Mouse (Mus musculus) liver, adult 2 months (tissue): ENCODE data around the gene Gm10570.

Source experiments
- CTCF ChIP-seq: fragments of 200-500 bp; IDR thresholded peaks from 2 replicates; pipeline ENCODE4 v1.5.1; 2011; ENCODE audit warnings: low read depth, low read length, control low read depth
- POLR2A ChIP-seq: fragments of 200-500 bp; IDR thresholded peaks from 2 replicates; pipeline ENCODE4 v1.6.1; 2011; ENCODE audit warnings: low read length, control low read depth; ENCODE audit not compliant: insufficient read depth; ENCODE audit errors: extremely low read depth

DNA sequence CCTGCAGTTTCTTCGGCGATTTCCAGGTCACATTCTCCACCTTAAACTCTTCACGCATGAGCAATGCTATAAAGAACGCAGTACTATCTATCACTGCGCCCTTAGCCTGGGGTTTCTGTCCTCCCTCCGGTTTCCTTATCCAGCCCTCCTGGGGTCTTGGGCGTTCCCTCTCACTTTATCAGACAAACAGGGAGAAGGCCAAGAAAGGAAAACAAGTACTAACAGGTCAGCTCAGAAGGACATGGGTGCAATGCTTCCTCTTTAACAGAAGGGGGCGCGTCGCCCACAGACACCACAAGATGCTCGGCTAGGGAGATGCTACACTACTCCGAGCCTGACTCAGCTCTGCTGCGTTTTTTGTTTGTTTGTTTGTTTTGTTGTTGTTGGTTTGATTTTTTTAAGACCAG, 11.3 kb downstream of the Gm10570 start:
- peak; percentile 79 for TF ChIP-seq CTCF
- no peak for TF ChIP-seq POLR2A
